Mouse (Mus musculus) myocyte (in vitro differentiated cells): ENCODE results near the gene Ablim1.

Source experiments
- CEBPB ChIP-seq: IDR thresholded peaks from 2 replicates; pipeline ENCODE4 v1.6.1; 2011; ENCODE audit warnings: mild to moderate bottlenecking, moderate library complexity; ENCODE audit not compliant: poor library complexity, insufficient read depth, severe bottlenecking
- E2F4 ChIP-seq: IDR thresholded peaks from one replicate; pipeline ENCODE4 v1.6.1; 2011; ENCODE audit warnings: mild to moderate bottlenecking, control low read depth, moderate library complexity; ENCODE audit not compliant: insufficient read depth
- MAX ChIP-seq: IDR thresholded peaks from one replicate; pipeline ENCODE4 v1.6.1; 2011; ENCODE audit warnings: low read depth, mild to moderate bottlenecking, control low read depth
- MYOD1 ChIP-seq, 3 experiments: IDR thresholded peaks; one replicate each; pipeline ENCODE4 v1.6.1; 2011; ENCODE audit warnings: control low read depth in 2 of 3, low read depth in 2 of 3, mild to moderate bottlenecking in 2 of 3, moderate library complexity in 1 of 3; ENCODE audit not compliant: insufficient read length in 2 of 3, control insufficient read depth in 1 of 3
- MYOG ChIP-seq, 3 experiments: IDR thresholded peaks; one replicate each; pipeline ENCODE4 v1.6.1; 2011; ENCODE audit warnings: control low read depth in 2 of 3, low read depth in 2 of 3, mild to moderate bottlenecking in 2 of 3; ENCODE audit not compliant: insufficient read length in 2 of 3, control insufficient read depth in 1 of 3, insufficient read depth in 1 of 3
- POLR2A ChIP-seq: IDR thresholded peaks from one replicate; pipeline ENCODE4 v1.6.1; 2011; ENCODE audit warnings: low read depth, mild to moderate bottlenecking, control low read depth, moderate library complexity; ENCODE audit not compliant: insufficient read length
- POLR2AphosphoS2 ChIP-seq: IDR thresholded peaks from one replicate; pipeline ENCODE4 v1.6.1; 2011; ENCODE audit warnings: low read depth, control low read depth; ENCODE audit not compliant: insufficient read length
- REST ChIP-seq: IDR thresholded peaks from one replicate; pipeline ENCODE4 v1.6.1; 2011; ENCODE audit warnings: mild to moderate bottlenecking, control low read depth, moderate library complexity; ENCODE audit not compliant: insufficient read depth, insufficient read length
- TCF12 ChIP-seq: IDR thresholded peaks from one replicate; pipeline ENCODE4 v1.6.1; 2011; ENCODE audit warnings: mild to moderate bottlenecking, control low read depth; ENCODE audit not compliant: poor library complexity, insufficient read depth, severe bottlenecking
- USF1 ChIP-seq: IDR thresholded peaks from one replicate; pipeline ENCODE4 v1.6.1; 2011; ENCODE audit warnings: low read depth, mild to moderate bottlenecking, control low read depth, moderate library complexity

GRCm38 (mm10) chr19:57279666-57280065 is 35.1 kb downstream of the Ablim1 start:
- no peak for TF ChIP-seq USF1
- TF ChIP-seq POLR2A, result no peak
- TF ChIP-seq POLR2AphosphoS2, result no peak
- TF ChIP-seq REST, result no peak
- TF ChIP-seq MYOD1 (IDR thresholded peaks at IDR 0.05; ENCODE audit: control insufficient read depth in 1 of 3, insufficient read length in 2 of 3, low read depth in 2 of 3), result no peak
- no peak for TF ChIP-seq CEBPB
- no peak for TF ChIP-seq E2F4
- TF ChIP-seq MYOG (IDR thresholded peaks at IDR 0.05; ENCODE audit: control insufficient read depth in 1 of 3, insufficient read depth in 1 of 3, insufficient read length in 2 of 3, low read depth in 2 of 3), result no peak
- TF ChIP-seq TCF12, result no peak
- no peak for TF ChIP-seq MAX
